Mouse (Mus musculus) spleen, adult 2 months (tissue): ENCODE measurements around the gene Rbpms2. TPM values are rescaled to one million over a fixed set of nuclear protein-coding genes. Genes with fewer than 3 reads are reported as not detected.

ENCODE experiments used
- DNase-seq, 2 experiments: peaks; one replicate each; pipeline versions ENCODE4 v3.0.0 to v3.0.0-alpha.2; 2012 to 2021; ENCODE audit warnings: low spot score in 2 of 2, low read depth in 1 of 2
- H3K27ac ChIP-seq: fragments of 200-500 bp; 2 replicates; pipeline ENCODE4 v1.5.1; 2012; ENCODE audit warnings: low read length, inconsistent platforms; ENCODE audit not compliant: insufficient read depth
- H3K27me3 ChIP-seq: fragments of 200-500 bp; 2 replicates; pipeline ENCODE4 v1.6.1; 2012; ENCODE audit warnings: mild to moderate bottlenecking, moderate library complexity, low read length, inconsistent platforms; ENCODE audit not compliant: control insufficient read depth, insufficient read depth
- H3K36me3 ChIP-seq: fragments of 200-500 bp; 2 replicates; pipeline ENCODE4 v1.6.1; 2012; ENCODE audit warnings: mild to moderate bottlenecking, low read length, inconsistent platforms; ENCODE audit not compliant: control insufficient read depth, insufficient read depth
- H3K4me1 ChIP-seq: fragments of 200-500 bp; 2 replicates; pipeline ENCODE4 v1.6.1; 2011; ENCODE audit warnings: inconsistent platforms; ENCODE audit not compliant: control insufficient read depth, insufficient read depth, insufficient read length
- H3K4me3 ChIP-seq: fragments of 200-500 bp; 2 replicates; pipeline ENCODE4 v1.5.1; 2011; ENCODE audit warnings: mild to moderate bottlenecking, inconsistent platforms; ENCODE audit not compliant: insufficient read depth, insufficient read length; ENCODE audit errors: extremely low read depth
- CTCF ChIP-seq: fragments of 200-500 bp; IDR thresholded peaks from 2 replicates; pipeline ENCODE4 v1.5.1; 2011; ENCODE audit warnings: mild to moderate bottlenecking, inconsistent platforms; ENCODE audit not compliant: insufficient read depth, insufficient read length, insufficient replicate concordance; ENCODE audit errors: extremely low read depth
- POLR2A ChIP-seq: fragments of 200-500 bp; IDR thresholded peaks from 2 replicates; pipeline ENCODE4 v1.6.1; 2011; ENCODE audit warnings: low read depth, low read length, inconsistent platforms
- WGBS: fragments of 180-500 bp; shearing (Covaris S2); methylation state at CpG from one replicate; pipeline ENCODE4 v1.1.7; 2018; 5-methylcytosine and 5-hydroxymethylcytosine counted together
- polyA plus RNA-seq: library from polyadenylated mRNA; depleted of rRNA; stranded (reverse); fragments of >200 nt; gene quantifications from 2 replicates; pipeline ENCODE4 v1.2.3, GENCODE M21; 2012

Rbpms2 gene
- polyA plus RNA-seq, 1 experiment, result 13.9 TPM

GRCm38 (mm10) chr9:65692959-65693603, 63.6 kb downstream of the Rbpms2 start:
- H3K36me3 ChIP-seq, result peaks cover 16% of the 10 kb centered on the region
- no peak overlapping the region for H3K27ac ChIP-seq
- H3K27me3 ChIP-seq, result no peaks in the 10 kb centered on the region
- no peak for TF ChIP-seq POLR2A
- no peak for TF ChIP-seq CTCF
- no peak overlapping the region for H3K4me3 ChIP-seq
- peaks cover 5% of the 10 kb centered on the region; the same call in 1 of the 2 replicates for H3K4me1 ChIP-seq
- no peak for DNase-seq
- WGBS, result 28% methylated on average over 5 of the region's 5 CpGs

DNA sequence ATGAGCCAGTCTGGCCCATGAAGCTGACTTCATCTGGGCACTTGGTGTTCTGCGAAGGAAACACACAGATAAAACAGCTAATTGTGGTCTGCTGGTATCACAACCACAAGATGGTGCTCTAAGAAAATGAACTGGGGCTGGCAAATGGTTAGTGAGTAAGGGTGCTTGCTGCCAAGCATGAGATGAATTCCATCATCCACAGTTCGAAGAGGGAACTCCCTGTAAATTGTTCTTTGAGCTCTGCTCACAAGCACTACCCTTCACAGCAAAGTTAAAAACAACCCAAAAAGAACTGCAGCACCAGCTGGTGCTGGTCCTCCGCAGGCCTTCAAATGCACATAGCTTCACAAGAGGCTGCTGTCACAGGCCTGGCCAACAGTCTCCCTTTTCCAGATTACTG, 66.2 kb downstream of the Rbpms2 start:
- DNase-seq, result no peak
- H3K4me1 ChIP-seq, result peaks cover 5% of the 10 kb centered on the region; the same call in 1 of the 2 replicates
- no peak for TF ChIP-seq CTCF
- H3K27ac ChIP-seq, result no peak overlapping the region
- peaks cover 13% of the 10 kb centered on the region for H3K36me3 ChIP-seq
- no peak overlapping the region for H3K4me3 ChIP-seq
- no peaks in the 10 kb centered on the region for H3K27me3 ChIP-seq
- 79% methylated on average over 3 of the region's 3 CpGs for WGBS

- Histone ChIP-seq H3K4me3 (no peak overlapping the region), H3K27ac (no peak overlapping the region), H3K4me1 (peaks cover 5% of the 10 kb centered on the region; the same call in 1 of the 2 replicates), H3K36me3 (peaks cover 16% of the 10 kb centered on the region), H3K27me3 (no peaks in the 10 kb centered on the region)
- no peak for TF ChIP-seq POLR2A
- no peak for TF ChIP-seq CTCF
- DNase-seq, result no peak
These were observed 66.9 kb downstream of the Rbpms2 start for GRCm38 (mm10) chr9:65696337-65696736.

GRCm38 (mm10) chr9:65697356-65697755, 67.9 kb downstream of the Rbpms2 start:
- Histone ChIP-seq H3K4me1 (peaks cover 5% of the 10 kb centered on the region; the same call in 1 of the 2 replicates), H3K36me3 (peaks cover 19% of the 10 kb centered on the region), H3K27me3 (no peaks in the 10 kb centered on the region), H3K4me3 (no peak overlapping the region), H3K27ac (no peak overlapping the region)
- DNase-seq, result no peak
- no peak for TF ChIP-seq CTCF
- TF ChIP-seq POLR2A, result no peak
- WGBS, result 81% methylated on average over 7 of the region's 7 CpGs

DNA sequence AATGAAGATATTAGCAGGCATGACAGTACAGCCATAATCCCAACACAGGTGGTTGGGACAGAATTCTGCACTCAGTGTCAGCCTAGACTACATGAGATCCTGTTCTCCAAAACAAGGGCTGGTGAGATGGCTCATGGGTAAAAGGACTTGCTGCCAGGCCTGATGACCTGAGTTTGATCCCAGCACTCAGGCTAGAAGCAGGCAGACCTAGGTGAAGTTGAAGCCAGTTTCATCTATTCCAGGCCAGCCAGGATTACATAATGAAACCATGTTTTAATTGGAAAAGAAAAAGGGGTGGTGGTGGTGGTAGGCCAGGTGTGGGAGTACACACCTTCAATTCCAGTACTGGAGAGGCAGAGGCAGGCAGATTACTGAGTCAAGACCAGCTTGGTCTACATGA, 68.5 kb downstream of the Rbpms2 start:
- peaks cover 1% of the 10 kb centered on the region; the same call in 1 of the 2 replicates for H3K4me1 ChIP-seq
- no peaks in the 10 kb centered on the region for H3K27me3 ChIP-seq
- DNase-seq, result no peak
- no peak overlapping the region for H3K27ac ChIP-seq
- H3K4me3 ChIP-seq, result no peak overlapping the region
- TF ChIP-seq CTCF (no peak), POLR2A (no peak)
- peaks cover 21% of the 10 kb centered on the region for H3K36me3 ChIP-seq

DNA sequence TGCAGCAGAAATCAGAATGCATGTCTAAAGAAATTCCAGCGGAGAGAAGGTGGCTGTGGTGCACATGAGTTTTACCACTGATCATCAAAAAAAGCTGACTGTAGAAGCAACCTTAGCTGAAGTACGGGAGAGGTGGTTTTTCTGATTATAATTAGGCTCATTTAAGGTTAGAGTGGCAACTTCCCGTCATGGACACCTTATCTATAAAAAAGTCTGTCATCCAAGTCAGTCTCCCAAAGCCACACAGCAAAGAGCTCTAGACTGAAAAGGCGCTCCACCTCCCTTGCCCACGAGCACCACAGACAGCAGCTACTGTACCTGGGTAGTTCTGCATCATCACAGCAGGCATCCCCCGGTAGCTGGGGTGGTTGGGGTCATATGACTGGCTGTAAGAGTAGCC, 71.1 kb downstream of the Rbpms2 start:
- WGBS, result 85% methylated on average over 6 of the region's 6 CpGs
- Histone ChIP-seq H3K36me3 (peaks cover 31% of the 10 kb centered on the region), H3K4me1 (no peaks in the 10 kb centered on the region), H3K4me3 (no peak overlapping the region), H3K27ac (no peak overlapping the region), H3K27me3 (no peaks in the 10 kb centered on the region)
- DNase-seq, result no peak
- TF ChIP-seq POLR2A (no peak), CTCF (no peak)

DNA sequence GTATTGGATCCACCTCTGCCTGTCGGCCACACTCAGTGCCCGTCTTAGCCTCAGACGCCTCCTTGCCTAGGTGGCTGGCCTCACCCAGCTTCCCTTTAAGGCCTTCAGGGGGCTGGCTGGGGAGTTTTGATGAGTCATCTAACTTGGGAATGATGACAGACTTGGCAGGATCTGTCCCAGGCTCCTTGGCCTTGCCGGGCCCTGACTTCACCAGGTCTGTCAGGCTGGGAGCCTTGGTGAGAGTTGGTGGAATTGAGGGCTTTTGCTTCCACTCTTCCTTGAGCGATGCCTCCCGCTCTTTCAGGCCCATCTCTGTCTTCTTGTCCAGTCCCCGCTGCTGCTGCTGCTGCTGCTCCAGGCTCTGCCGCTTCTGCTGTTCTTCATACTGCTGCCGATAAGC, 72.8 kb downstream of the Rbpms2 start:
- Histone ChIP-seq H3K27me3 (no peaks in the 10 kb centered on the region), H3K27ac (no peak overlapping the region), H3K4me3 (no peak overlapping the region), H3K4me1 (no peaks in the 10 kb centered on the region), H3K36me3 (peaks cover 27% of the 10 kb centered on the region)
- DNase-seq, result no peak
- 95% methylated on average over 9 of the region's 9 CpGs for WGBS
- TF ChIP-seq POLR2A (no peak), CTCF (no peak)
